Mouse (Mus musculus): ENCODE measurements around the gene Hsd17b6.

The Hsd17b6 gene

GRCm38 (mm10) chr10:127945432-127946064 lies 61.9 kb downstream of the Hsd17b6 start:
- peak; percentile 93 for DNase-seq (ENCODE audit: low read depth, low spot score)
